Mouse (Mus musculus) urinary bladder, adult 18-20 months (tissue): ENCODE measurements around the gene Psmb8.

Source experiments
- DNase-seq, 2 experiments: peaks; one replicate each; pipeline ENCODE4 v3.0.0; 2022; ENCODE audit warnings: low spot score in 2 of 2, mixed read lengths in 2 of 2

The Psmb8 gene

GRCm38 (mm10) chr17:34248764-34249163 is 51.2 kb downstream of the Psmb8 start:
- DNase-seq, result no peak

GRCm38 (mm10) chr17:34249361-34249760 is 51.8 kb downstream of the Psmb8 start:
- no peak for DNase-seq

- DNase-seq, result no peak
Measured at GRCm38 (mm10) chr17:34249878-34250277, 52.4 kb downstream of the Psmb8 start.
